Mouse (Mus musculus): ENCODE measurements at regions not wholly inside any gene's neighbourhood (a gene's known extent, or its start where the extent isn't known, plus 50 kb on each side); places are given as distances from the start of the nearest gene placed in this dataset.
"Not testable (repeated sequence)": the region's sequence is repeated elsewhere in the genome, so short reads cannot be mapped to it uniquely, and the experiment has no call there.

DNA sequence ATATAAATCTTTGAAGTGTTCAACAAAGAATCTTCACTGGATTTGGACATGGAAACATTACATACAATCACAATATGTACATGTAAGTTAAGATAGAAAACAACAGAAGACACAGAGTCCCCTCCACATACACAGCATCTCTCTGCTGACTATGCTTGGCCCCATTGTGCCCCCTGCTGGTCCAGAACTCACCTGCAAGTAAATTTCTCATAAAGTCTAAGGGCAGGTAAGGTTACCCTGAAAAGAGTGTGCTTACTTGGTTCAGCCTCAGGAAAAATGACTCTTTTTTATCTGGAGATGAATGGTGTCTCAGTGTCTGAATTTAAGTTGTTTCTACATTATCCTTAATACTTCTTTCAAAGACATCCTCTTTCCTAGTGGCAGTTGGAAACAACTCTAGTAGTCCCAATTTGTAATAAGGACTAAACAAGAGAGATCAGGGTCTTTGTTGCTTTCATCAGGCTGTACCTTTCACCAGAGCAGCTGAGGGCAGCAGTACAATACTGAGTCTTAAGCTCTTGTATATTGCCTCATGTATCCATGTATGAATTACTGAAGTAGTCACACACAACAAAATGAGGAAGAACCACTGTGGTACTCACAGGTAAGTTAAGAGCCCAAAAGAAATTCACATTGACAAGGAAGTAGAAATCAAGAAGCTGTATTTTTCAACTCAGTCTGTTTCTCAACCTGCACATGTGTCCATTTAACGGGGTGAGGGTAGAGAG is 538.7 kb upstream of the Zfp386 start:
- H3K4me3 ChIP-seq (ENCODE audit: control insufficient read depth in 1 of 2, insufficient read depth in 1 of 2, low read depth in 2 of 2, low read length in 2 of 2); H3K9me3 ChIP-seq (replicated peaks; ENCODE audit: insufficient read depth, low read length); H3K36me3 ChIP-seq (ENCODE audit: control insufficient read depth in 1 of 2, insufficient read depth in 2 of 2, low read length in 2 of 2); H3K9ac ChIP-seq (ENCODE audit: control insufficient read depth, low read depth, low read length, poor library complexity, severe bottlenecking); H3K79me2 ChIP-seq (ENCODE audit: control insufficient read depth, insufficient read depth, low read length, poor library complexity); H3K4me1 ChIP-seq (ENCODE audit: control insufficient read depth in 1 of 2, insufficient read depth in 2 of 2, low read length in 2 of 2); DNase-seq (ENCODE audit: low read depth, low spot score); H3K27me3 ChIP-seq (ENCODE audit: control insufficient read depth in 1 of 2, insufficient read depth in 2 of 2, low read length in 2 of 2); H3K27ac ChIP-seq (ENCODE audit: control insufficient read depth, low read depth, low read length): not testable (repeated sequence)

DNA sequence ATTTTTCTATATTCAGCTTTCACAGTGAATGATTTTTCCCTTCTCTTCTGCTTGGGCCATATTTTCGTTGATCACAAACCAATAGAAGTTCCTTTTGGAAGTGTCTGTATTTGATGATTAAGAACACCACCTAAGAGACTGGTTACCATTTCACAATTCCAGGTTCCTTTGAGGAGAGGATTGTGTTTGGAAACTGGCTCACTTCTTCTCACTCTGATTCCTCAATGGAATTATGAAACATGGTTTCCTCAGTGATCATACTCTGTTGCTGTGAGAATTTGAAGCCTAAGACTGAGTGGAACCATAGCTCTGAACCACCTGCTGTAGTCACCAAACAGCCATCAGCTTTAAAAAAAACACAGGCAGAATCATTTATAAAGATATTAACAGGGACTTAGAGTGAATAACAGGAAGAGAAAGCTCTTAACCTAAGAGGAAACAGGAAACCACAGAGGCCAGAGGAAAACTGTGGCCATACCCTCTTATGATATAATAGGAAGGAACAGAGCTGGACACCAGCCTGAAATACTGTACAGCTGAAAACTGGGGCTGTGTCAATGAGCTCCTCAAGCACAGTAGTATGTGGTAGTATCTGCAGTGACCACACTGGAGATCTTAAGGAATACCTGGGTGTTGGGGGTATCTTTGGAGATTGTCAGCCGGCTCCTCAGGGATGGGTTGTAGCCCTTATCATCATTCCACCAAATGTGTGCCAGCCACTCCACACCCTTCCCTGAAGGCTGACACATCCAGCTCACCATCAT is 528.6 kb upstream of the Zfp386 start:
- H3K9me3 ChIP-seq (replicated peaks; ENCODE audit: insufficient read depth, low read length); H3K27me3 ChIP-seq (ENCODE audit: control insufficient read depth in 1 of 2, insufficient read depth in 2 of 2, low read length in 2 of 2); DNase-seq (ENCODE audit: low read depth, low spot score); H3K36me3 ChIP-seq (ENCODE audit: control insufficient read depth in 1 of 2, insufficient read depth in 2 of 2, low read length in 2 of 2); H3K9ac ChIP-seq (ENCODE audit: control insufficient read depth, low read depth, low read length, poor library complexity, severe bottlenecking); H3K79me2 ChIP-seq (ENCODE audit: control insufficient read depth, insufficient read depth, low read length, poor library complexity); H3K4me1 ChIP-seq (ENCODE audit: control insufficient read depth in 1 of 2, insufficient read depth in 2 of 2, low read length in 2 of 2); H3K27ac ChIP-seq (ENCODE audit: control insufficient read depth, low read depth, low read length); H3K4me3 ChIP-seq (ENCODE audit: control insufficient read depth in 1 of 2, insufficient read depth in 1 of 2, low read depth in 2 of 2, low read length in 2 of 2): not testable (repeated sequence)

DNA sequence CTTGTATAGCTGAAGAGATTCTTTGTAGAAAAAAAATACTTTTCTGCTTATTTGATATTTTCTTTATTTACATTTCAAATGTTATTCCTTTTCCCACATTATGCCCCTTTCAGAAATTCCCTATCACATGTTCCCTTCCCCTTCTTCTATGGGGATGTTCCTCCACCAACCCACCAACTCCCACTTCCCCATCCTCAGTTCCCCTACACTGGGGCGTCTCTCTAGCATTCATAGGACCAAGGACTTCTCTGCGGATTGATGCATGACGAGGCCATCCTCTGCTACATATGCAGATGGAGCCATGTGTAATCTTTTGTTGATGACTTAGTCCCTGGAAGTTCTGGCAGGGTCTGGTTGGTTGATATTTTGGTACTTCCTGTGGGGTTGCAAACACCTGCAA is 520.5 kb upstream of the Zfp386 start:
- H3K27ac ChIP-seq (ENCODE audit: control insufficient read depth, low read depth, low read length), result no peak overlapping the region
- no peaks in the 10 kb centered on the region for H3K27me3 ChIP-seq (ENCODE audit: control insufficient read depth in 1 of 2, insufficient read depth in 2 of 2, low read length in 2 of 2)
- no peaks in the 10 kb centered on the region for H3K36me3 ChIP-seq (ENCODE audit: control insufficient read depth in 1 of 2, insufficient read depth in 2 of 2, low read length in 2 of 2)
- no peak overlapping the region for H3K4me3 ChIP-seq (ENCODE audit: control insufficient read depth in 1 of 2, insufficient read depth in 1 of 2, low read depth in 2 of 2, low read length in 2 of 2)
- no peak overlapping the region for H3K9ac ChIP-seq (ENCODE audit: control insufficient read depth, low read depth, low read length, poor library complexity, severe bottlenecking)
- TF ChIP-seq CHD1 (IDR thresholded peaks at IDR 0.05; ENCODE audit: low read depth, low read length) (no peak), TBP (IDR thresholded peaks at IDR 0.05; ENCODE audit: low read depth, low read length) (no peak), POLR2AphosphoS2 (IDR thresholded peaks at IDR 0.05; ENCODE audit: low read length) (no peak), E2F4 (IDR thresholded peaks at IDR 0.05; ENCODE audit: borderline replicate concordance, low read depth, low read length) (no peak), NRF1 (IDR thresholded peaks at IDR 0.05; ENCODE audit: insufficient read depth, low read depth, low read length, poor library complexity, severe bottlenecking) (no peak), MAX (IDR thresholded peaks at IDR 0.05; ENCODE audit: low read length) (no peak), EP300 (IDR thresholded peaks at IDR 0.05; ENCODE audit: low read depth in 1 of 2, low read length in 2 of 2) (no peak), GATA1 (IDR thresholded peaks at IDR 0.05; ENCODE audit: low read depth, low read length) (no peak), MAFK (IDR thresholded peaks at IDR 0.05; ENCODE audit: borderline replicate concordance, low read depth, low read length) (no peak), MYC (IDR thresholded peaks at IDR 0.05; ENCODE audit: low read depth, low read length) (no peak), ELF1 (IDR thresholded peaks at IDR 0.05; ENCODE audit: low read depth, low read length) (no peak), HCFC1 (IDR thresholded peaks at IDR 0.05; ENCODE audit: low read depth, low read length) (no peak), ZMIZ1 (IDR thresholded peaks at IDR 0.05; ENCODE audit: low read depth, low read length) (no peak), MXI1 (IDR thresholded peaks at IDR 0.05; ENCODE audit: low read depth, low read length) (no peak), ZKSCAN1 (IDR thresholded peaks at IDR 0.05; ENCODE audit: low read depth, low read length) (no peak), GABPA (IDR thresholded peaks at IDR 0.05; ENCODE audit: low read depth, low read length) (no peak), POLR2AphosphoS5 (IDR thresholded peaks at IDR 0.05; ENCODE audit: borderline replicate concordance, low read depth, low read length) (no peak), TCF12 (IDR thresholded peaks at IDR 0.05; ENCODE audit: low read depth, low read length) (no peak), JUND (IDR thresholded peaks at IDR 0.05; ENCODE audit: low read depth, low read length) (no peak), POLR2A (IDR thresholded peaks at IDR 0.05; ENCODE audit: control insufficient read depth in 1 of 2, insufficient read depth in 1 of 2, low read depth in 1 of 2, low read length in 2 of 2, poor library complexity in 1 of 2) (no peak)
- H3K9me3 ChIP-seq (replicated peaks; ENCODE audit: insufficient read depth, low read length), result no peaks in the 10 kb centered on the region
- no peaks in the 10 kb centered on the region for H3K79me2 ChIP-seq (ENCODE audit: control insufficient read depth, insufficient read depth, low read length, poor library complexity)
- H3K4me1 ChIP-seq (ENCODE audit: control insufficient read depth in 1 of 2, insufficient read depth in 2 of 2, low read length in 2 of 2), result no peaks in the 10 kb centered on the region
- DNase-seq (ENCODE audit: low read depth, low spot score), result no peak

Data from MEL (cell line).